Mouse (Mus musculus) right cerebral cortex, postnatal 10 days (tissue): ENCODE data around the gene Alas2.
A peak's percentile ranks its signal among the peaks of the same experiment; 100 is the strongest.

Experiments
- DNase-seq, 2 experiments: peaks; one replicate each; pipeline ENCODE4 v3.0.0; 2021; ENCODE audit warnings: low spot score in 2 of 2

Alas2 gene

GRCm38 (mm10) chrX:150547239-150547638 is at the start of gene Alas2:
Alas2 (plus strand) TSS chrX:150547375.
- no peak for DNase-seq

- DNase-seq = peak; percentile 36 to 46
Measured at GRCm38 (mm10) chrX:150508696-150509095, 38.5 kb upstream of the Alas2 start.

- no peak for DNase-seq
Measured at GRCm38 (mm10) chrX:150510631-150511030, 36.5 kb upstream of the Alas2 start.

GRCm38 (mm10) chrX:150511274-150511673 is 35.9 kb upstream of the Alas2 start:
- DNase-seq = no peak

GRCm38 (mm10) chrX:150514127-150514526 is 33.0 kb upstream of the Alas2 start:
- no peak for DNase-seq

- DNase-seq = no peak
Measured at GRCm38 (mm10) chrX:150516015-150516414, 31.2 kb upstream of the Alas2 start.

GRCm38 (mm10) chrX:150516477-150516876 is 30.7 kb upstream of the Alas2 start:
- DNase-seq = no peak

GRCm38 (mm10) chrX:150540111-150540510 is 7.1 kb upstream of the Alas2 start:
- DNase-seq = no peak

- DNase-seq = no peak
Measured at GRCm38 (mm10) chrX:150541684-150542083, 5.5 kb upstream of the Alas2 start.

- no peak for DNase-seq
Measured at GRCm38 (mm10) chrX:150549639-150550038, 2.5 kb downstream of the Alas2 start.

GRCm38 (mm10) chrX:150551986-150552385 is 4.8 kb downstream of the Alas2 start:
- no peak for DNase-seq

GRCm38 (mm10) chrX:150554032-150554431 is 6.9 kb downstream of the Alas2 start:
- DNase-seq = no peak

GRCm38 (mm10) chrX:150564644-150565357 is 17.6 kb downstream of the Alas2 start:
- no peak for DNase-seq

GRCm38 (mm10) chrX:150581921-150582320 is 34.7 kb downstream of the Alas2 start:
- no peak for DNase-seq

GRCm38 (mm10) chrX:150585116-150585515 is 37.9 kb downstream of the Alas2 start:
- DNase-seq = no peak

GRCm38 (mm10) chrX:150588023-150588764 is 41.0 kb downstream of the Alas2 start, which contains the start of gene Pfkfb1:
Pfkfb1 (plus strand) TSS chrX:150588229.
- peak; percentile 83 to 85 for DNase-seq

GRCm38 (mm10) chrX:150589696-150590095 is 42.5 kb downstream of the Alas2 start, which contains the start of gene Apex2:
Apex2 (minus strand) TSS chrX:150589868.
- no peak for DNase-seq

GRCm38 (mm10) chrX:150593266-150594035 is 46.3 kb downstream of the Alas2 start:
- no peak for DNase-seq

GRCm38 (mm10) chrX:150594176-150594575 is 47.0 kb downstream of the Alas2 start:
- no peak for DNase-seq

GRCm38 (mm10) chrX:150595016-150595760 is 48.0 kb downstream of the Alas2 start:
- no peak for DNase-seq

- DNase-seq = no peak
Measured at GRCm38 (mm10) chrX:150598882-150599281, 51.7 kb downstream of the Alas2 start.
